Mouse (Mus musculus) thymus, postnatal 14 days (tissue): ENCODE measurements around the gene Omd.
"Not testable (repeated sequence)": the region's sequence is repeated elsewhere in the genome, so short reads cannot be mapped to it uniquely, and the experiment has no call there.

ENCODE experiments used
- DNase-seq: peaks from one replicate; pipeline ENCODE4 v3.0.0; 2021

The Omd gene

GRCm38 (mm10) chr13:49581541-49582530, at the start of gene Omd:
TSS of gene Omd (plus strand) at chr13:49582462.
- no peak for DNase-seq

DNA sequence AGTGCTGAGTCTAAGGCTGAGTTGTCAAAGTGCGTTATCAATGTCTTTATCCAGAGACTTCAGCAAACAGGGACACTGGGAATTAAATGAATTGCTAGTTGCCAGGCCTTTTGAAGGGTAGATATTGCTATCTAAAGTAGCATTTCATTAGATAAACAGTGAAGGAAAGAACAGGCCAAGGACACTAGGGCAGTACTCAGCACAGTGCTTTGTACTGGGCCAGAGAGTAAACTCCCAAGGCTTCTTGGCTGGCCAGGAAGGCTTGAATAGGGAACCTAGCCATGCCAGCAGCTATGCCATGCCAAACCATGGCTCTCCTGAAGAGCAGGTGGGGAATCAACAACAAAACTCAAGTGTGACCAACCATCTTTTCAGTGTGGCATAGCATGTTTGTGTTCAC, 45.3 kb upstream of the Omd start:
- DNase-seq, result no peak

GRCm38 (mm10) chr13:49538693-49539092, 43.6 kb upstream of the Omd start:
- DNase-seq, result no peak

DNA sequence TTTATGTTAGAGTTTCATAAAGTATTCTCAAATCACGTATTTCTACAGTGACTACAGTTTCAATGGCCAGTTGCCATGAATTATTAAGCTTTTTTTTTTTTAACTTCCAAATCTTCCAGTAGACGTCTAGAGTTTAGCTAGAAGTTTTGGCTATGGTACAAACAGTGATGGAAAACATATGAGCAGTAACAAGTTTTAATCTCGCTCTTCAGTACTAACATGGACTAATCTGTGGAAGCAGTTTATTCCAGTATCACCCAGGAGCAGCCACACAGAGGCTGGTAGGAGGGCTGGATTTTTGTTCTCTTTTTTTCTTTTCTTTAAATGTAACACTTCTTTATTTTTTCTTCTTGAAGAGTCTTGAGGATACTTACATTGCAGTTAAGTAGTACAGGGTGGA, 38.0 kb upstream of the Omd start, which contains the start of gene Aspn:
Gene Aspn (plus strand): TSS at position 165 of the 400 bp plus-strand sequence.
- DNase-seq, result no peak

- no peak for DNase-seq
Measured at GRCm38 (mm10) chr13:49545646-49546045, 36.6 kb upstream of the Omd start.

GRCm38 (mm10) chr13:49546517-49546916, 35.7 kb upstream of the Omd start:
- DNase-seq, result no peak

- no peak for DNase-seq
Measured at GRCm38 (mm10) chr13:49547563-49548150, 34.6 kb upstream of the Omd start.

DNA sequence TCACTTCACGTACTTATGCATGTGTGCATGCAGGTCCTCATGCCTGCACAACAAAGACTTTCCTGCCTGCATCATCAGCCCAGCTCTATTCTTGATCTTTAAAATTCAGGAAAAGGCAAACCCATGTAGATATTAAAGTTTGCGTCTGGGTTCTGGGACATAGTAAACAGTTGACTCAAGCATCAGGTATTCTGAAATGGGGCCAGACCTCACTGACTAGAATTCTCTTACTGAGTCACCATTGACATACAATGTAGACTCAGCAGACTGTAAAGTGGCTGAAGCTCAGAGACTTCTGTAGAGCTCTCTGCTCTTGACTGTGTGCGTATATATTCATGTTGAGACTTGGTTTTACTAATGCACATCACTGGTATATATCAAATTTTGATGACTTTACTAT, 32.6 kb upstream of the Omd start:
- DNase-seq, result no peak

DNA sequence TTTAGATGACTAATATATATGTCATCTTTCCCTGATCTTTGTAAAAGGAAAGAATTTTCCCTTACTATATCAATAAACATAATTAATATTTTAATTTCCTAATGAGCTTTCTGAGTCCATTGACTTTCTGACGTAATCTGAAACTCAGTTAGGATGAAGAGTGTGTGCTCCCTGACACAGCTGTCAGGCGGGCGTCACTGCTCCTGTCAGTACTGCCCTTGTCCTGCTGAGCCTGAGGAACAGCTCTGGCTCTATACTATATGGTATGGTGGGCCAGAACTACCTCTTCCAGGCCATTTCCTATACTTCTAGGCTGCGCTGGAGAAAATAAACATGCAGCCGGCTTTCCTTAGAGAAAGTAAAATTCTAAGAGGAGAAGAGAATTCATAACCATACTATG, 27.7 kb upstream of the Omd start:
- no peak for DNase-seq

- DNase-seq, result no peak
Measured at GRCm38 (mm10) chr13:49556203-49556602, 26.1 kb upstream of the Omd start.

GRCm38 (mm10) chr13:49556924-49557323, 25.3 kb upstream of the Omd start:
- no peak for DNase-seq

- DNase-seq, result no peak
Measured at GRCm38 (mm10) chr13:49559185-49559584, 23.1 kb upstream of the Omd start.

- no peak for DNase-seq
Measured at GRCm38 (mm10) chr13:49560886-49561285, 21.4 kb upstream of the Omd start.

- no peak for DNase-seq
Measured at GRCm38 (mm10) chr13:49564347-49564746, 17.9 kb upstream of the Omd start.

GRCm38 (mm10) chr13:49570371-49570770, 11.9 kb upstream of the Omd start:
- DNase-seq, result no peak

- DNase-seq, result no peak
Measured at GRCm38 (mm10) chr13:49571418-49571817, 10.8 kb upstream of the Omd start.

GRCm38 (mm10) chr13:49583859-49584258, 1.6 kb downstream of the Omd start:
- no peak for DNase-seq

GRCm38 (mm10) chr13:49584307-49585005, 2.2 kb downstream of the Omd start:
- DNase-seq, result no peak

DNA sequence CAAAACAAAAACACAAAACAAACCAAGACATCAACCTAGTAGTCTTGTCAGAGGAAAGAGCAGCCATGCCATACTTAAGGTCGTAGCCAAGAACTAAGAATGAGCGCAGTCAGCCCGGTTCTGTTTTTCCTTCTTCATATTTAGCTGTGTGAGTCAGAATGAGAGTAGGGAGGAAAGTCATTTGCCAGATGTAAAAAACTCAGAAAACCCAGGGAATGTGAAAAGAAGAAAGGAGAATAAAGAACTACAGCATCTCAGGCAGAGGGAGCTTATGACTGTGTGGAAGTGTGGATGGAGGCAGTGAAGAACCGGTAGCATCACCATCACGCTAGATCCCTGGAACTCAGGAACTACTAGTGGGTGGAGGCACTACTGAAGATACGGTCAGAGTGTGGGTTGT, 3.8 kb downstream of the Omd start:
- DNase-seq, result no peak

DNA sequence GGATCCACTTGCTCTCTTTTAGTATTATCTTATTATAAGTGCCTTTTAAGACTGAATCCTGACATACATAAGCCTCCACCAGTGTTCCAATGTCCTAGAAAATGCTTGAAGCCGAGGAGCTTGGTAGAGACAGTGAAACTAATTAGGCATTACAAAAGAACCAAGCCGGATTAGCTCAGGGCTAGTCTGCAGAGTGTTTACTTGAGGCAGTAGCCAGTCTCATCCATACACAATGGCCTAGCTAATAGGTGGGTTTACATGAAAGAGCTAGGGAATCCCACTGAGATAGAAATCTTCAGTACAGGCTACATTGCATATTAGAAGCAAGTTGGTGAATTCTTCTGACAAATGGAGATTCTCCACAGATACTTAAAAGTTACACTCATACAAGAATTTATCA, 20.3 kb downstream of the Omd start:
- not testable (repeated sequence) for DNase-seq

DNA sequence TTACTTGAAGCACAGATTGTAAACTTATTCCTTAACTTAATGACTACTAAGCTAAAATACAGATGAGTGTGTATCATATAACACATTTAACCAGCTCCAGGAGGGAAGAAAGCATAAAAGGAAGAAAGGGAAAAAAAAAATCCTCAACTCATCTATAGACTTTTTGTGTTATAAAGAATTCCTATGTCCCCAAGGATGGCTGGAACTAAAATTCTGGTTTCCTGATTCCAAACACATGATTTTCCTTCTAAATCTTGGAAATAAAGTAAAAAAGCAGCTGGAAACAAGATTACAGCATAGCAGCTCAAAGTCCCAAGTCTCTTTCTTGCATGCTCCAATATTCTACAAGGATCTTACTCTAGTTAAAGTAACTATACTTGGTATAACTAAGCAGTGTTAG, 21.3 kb downstream of the Omd start:
- no peak for DNase-seq

GRCm38 (mm10) chr13:49607714-49608113, 25.5 kb downstream of the Omd start, which contains the start of gene Ogn:
TSS of gene Ogn (plus strand) at chr13:49608046.
- DNase-seq, result no peak

- no peak for DNase-seq
Measured at GRCm38 (mm10) chr13:49608589-49609322, 26.5 kb downstream of the Omd start.
